20 mouse cellular contexts compared by ENCODE assay signal in genomic region chr8:125342521-125342920, GRCm38 (mm10).
DNase-seq lines count a peak whose midpoint lies in the region; ATAC-seq and TF ChIP-seq lines count a peak whose summit lies in the region.
"Had no signal": no experiment of that assay in that cellular context is flagged by ENCODE, and none has a peak within 500 bp of the region (broad histone marks: within the 10 kb centered on the region; RNA-seq: fewer than 3 reads in every experiment).

No protein-coding gene starts in this region.

- H3K27me3 ChIP-seq in heart, embryonic 13.5 days (replicated peaks) = peaks cover 44% of the 10 kb centered on the region
- peaks cover 27% of the 10 kb centered on the region for H3K27me3 ChIP-seq in kidney, embryonic 15.5 days
- H3K27me3 ChIP-seq: liver, embryonic 15.5 days had no signal

- WGBS in heart, embryonic 13.5 days = 34% methylated on average over 9 of the region's 9 CpGs
- 52% methylated on average over 9 of the region's 9 CpGs for WGBS in kidney, embryonic 15.5 days

- no peak overlapping the region for H3K4me3 ChIP-seq in heart, embryonic 13.5 days
- H3K4me3 ChIP-seq in kidney, embryonic 15.5 days (replicated peaks) = no peak overlapping the region
- H3K4me3 ChIP-seq in embryonic fibroblast, embryonic 13.5 days (ENCODE audit: insufficient read depth, low read length) = no peak overlapping the region
- H3K4me3 ChIP-seq: layer of hippocampus, adult 2 months; limb, embryonic 15.5 days; liver, embryonic 15.5 days; midbrain, embryonic 12.5 days; neural tube, embryonic 13.5 days had no signal

- H3K9me3 ChIP-seq in heart, embryonic 13.5 days = no peaks in the 10 kb centered on the region
- no peaks in the 10 kb centered on the region for H3K9me3 ChIP-seq in kidney, embryonic 15.5 days (replicated peaks)
- H3K9me3 ChIP-seq: limb, embryonic 15.5 days; liver, embryonic 15.5 days; midbrain, embryonic 12.5 days; neural tube, embryonic 13.5 days had no signal

- no peak for TF ChIP-seq CTCF in embryonic fibroblast, embryonic 13.5 days (IDR thresholded peaks at IDR 0.05; ENCODE audit: borderline replicate concordance, insufficient read depth, low read length)

- peak overlapping the region; percentile 91 for H3K27ac ChIP-seq in heart, embryonic 13.5 days (replicated peaks)
- H3K27ac ChIP-seq in kidney, embryonic 15.5 days = 0 out of 2 replicates have a peak overlapping the region, but pooled peaks have one; percentile 33
- H3K27ac ChIP-seq in embryonic fibroblast, embryonic 13.5 days (ENCODE audit: insufficient read depth, low read length) = peak overlapping the region; percentile 58
- H3K27ac ChIP-seq: layer of hippocampus, adult 2 months; limb, embryonic 15.5 days; liver, embryonic 15.5 days; midbrain, embryonic 12.5 days; neural tube, embryonic 13.5 days had no signal

- H3K4me1 ChIP-seq in heart, embryonic 13.5 days = peaks cover 83% of the 10 kb centered on the region
- H3K4me1 ChIP-seq in kidney, embryonic 15.5 days = peaks cover 47% of the 10 kb centered on the region
- peaks cover 25% of the 10 kb centered on the region for H3K4me1 ChIP-seq in embryonic fibroblast, embryonic 13.5 days (ENCODE audit: control insufficient read depth, insufficient read depth, low read length)

- H3K4me2 ChIP-seq in heart, embryonic 13.5 days = peak overlapping the region; percentile 7; the same call in 1 of the 2 replicates
- no peak overlapping the region for H3K4me2 ChIP-seq in kidney, embryonic 15.5 days
- H3K4me2 ChIP-seq: limb, embryonic 15.5 days; liver, embryonic 15.5 days; midbrain, embryonic 12.5 days; neural tube, embryonic 13.5 days had no signal

- no peak for DNase-seq in heart, adult 11 months
- no peak for DNase-seq in kidney, postnatal 10 days
- DNase-seq in NIH3T3 (ENCODE audit: low read depth) = peak; percentile 63
- no peak for DNase-seq in kidney, adult 8-10 months
- DNase-seq: adrenal gland, postnatal 14 days; cerebellum, adult 18-20 months; cerebellum, postnatal 25 days; embryo, embryonic 11 days; gastrocnemius, postnatal 25 days; layer of hippocampus, postnatal 36 days; thymus, postnatal 14 days had no signal

- no peak for TF ChIP-seq POLR2A in embryonic fibroblast, embryonic 13.5 days (IDR thresholded peaks at IDR 0.05; ENCODE audit: low read depth, low read length)

- no peak; the same call in 1 of the 2 replicates for ATAC-seq in heart, embryonic 13.5 days (ENCODE audit: extremely low read depth, insufficient number of reproducible peaks, low FRiP score, low TSS enrichment)
- peak; percentile 35; the same call in 1 of the 2 replicates for ATAC-seq in kidney, embryonic 15.5 days (replicated peaks; ENCODE audit: low FRiP score)
- ATAC-seq: forebrain, embryonic 14.5 days had no signal

- peak overlapping the region; percentile 64 for H3K9ac ChIP-seq in heart, embryonic 13.5 days
- no peak overlapping the region for H3K9ac ChIP-seq in kidney, embryonic 15.5 days
- H3K9ac ChIP-seq: limb, embryonic 15.5 days; liver, embryonic 15.5 days; midbrain, embryonic 12.5 days; neural tube, embryonic 13.5 days had no signal

- no peaks in the 10 kb centered on the region for H3K36me3 ChIP-seq in heart, embryonic 13.5 days
- H3K36me3 ChIP-seq in kidney, embryonic 15.5 days = no peaks in the 10 kb centered on the region
- H3K36me3 ChIP-seq: limb, embryonic 15.5 days; liver, embryonic 15.5 days; midbrain, embryonic 12.5 days; neural tube, embryonic 13.5 days had no signal

Comparison
In these comparisons a context has a peak if more than half of its experiments do, and no peak if none do; other contexts are left out.
1. H3K27ac ChIP-seq: peak in every context shown above with its lines; median percentile 91 in heart, embryonic 13.5 days; 58 in embryonic fibroblast, embryonic 13.5 days; 33 in kidney, embryonic 15.5 days.